Comparison of ENCODE assay signal across 7 mouse cellular contexts in genomic region chrX:48624054-48624420, GRCm38 (mm10). TPM values are rescaled to one million over a fixed set of nuclear protein-coding genes. Genes with fewer than 3 reads are reported as not detected.
DNase-seq lines count a peak whose midpoint lies in the region; ATAC-seq and TF ChIP-seq lines count a peak whose summit lies in the region.

No protein-coding gene starts in this region.

- H3K4me2 ChIP-seq in lung, embryonic 16.5 days (ENCODE audit: low read depth, low read length), result peak overlapping the region; percentile 68
- peak overlapping the region; percentile 57 for H3K4me2 ChIP-seq in limb, embryonic 12.5 days

- TF ChIP-seq POLR2A in small intestine, adult 2 months (IDR thresholded peaks at IDR 0.05; ENCODE audit: low read depth, low read length), result no peak

- no peaks in the 10 kb centered on the region for H3K36me3 ChIP-seq in lung, embryonic 16.5 days (ENCODE audit: control insufficient read depth, insufficient read depth, low read length)
- no peaks in the 10 kb centered on the region for H3K36me3 ChIP-seq in erythroblast, embryonic 14.5 days (ENCODE audit: control insufficient read depth)
- H3K36me3 ChIP-seq in limb, embryonic 12.5 days, result no peaks in the 10 kb centered on the region
- no peaks in the 10 kb centered on the region for H3K36me3 ChIP-seq in small intestine, adult 2 months (ENCODE audit: control insufficient read depth, insufficient read depth, low read length)

- peak overlapping the region; percentile 62 for H3K4me3 ChIP-seq in lung, embryonic 16.5 days (ENCODE audit: low read length)
- peak overlapping the region; percentile 85 for H3K4me3 ChIP-seq in erythroblast, embryonic 14.5 days (replicated peaks)
- H3K4me3 ChIP-seq in limb, embryonic 12.5 days (replicated peaks), result peak overlapping the region; percentile 56
- H3K4me3 ChIP-seq in small intestine, adult 2 months (ENCODE audit: low read depth, low read length), result peak overlapping the region; percentile 93

- no peaks in the 10 kb centered on the region for H3K4me1 ChIP-seq in lung, embryonic 16.5 days (replicated peaks; ENCODE audit: control insufficient read depth, insufficient read depth, low read length)
- H3K4me1 ChIP-seq in erythroblast, embryonic 14.5 days (ENCODE audit: control insufficient read depth), result peaks cover 13% of the 10 kb centered on the region
- no peaks in the 10 kb centered on the region for H3K4me1 ChIP-seq in limb, embryonic 12.5 days (replicated peaks)
- no peaks in the 10 kb centered on the region for H3K4me1 ChIP-seq in small intestine, adult 2 months (ENCODE audit: control insufficient read depth, insufficient read depth, insufficient read length, low read length)

- DNase-seq in lung, postnatal 25 days (ENCODE audit: low spot score), result no peak
- no peak for DNase-seq in layer of hippocampus, postnatal 25 days (ENCODE audit: extremely low spot score in 1 of 2, low spot score in 1 of 2)
- no peak for DNase-seq in right cerebral cortex, postnatal 25 days

- H3K27me3 ChIP-seq in lung, embryonic 16.5 days (ENCODE audit: control insufficient read depth, insufficient read depth, low read depth, low read length), result no peaks in the 10 kb centered on the region
- H3K27me3 ChIP-seq in erythroblast, embryonic 14.5 days (ENCODE audit: control insufficient read depth), result no peaks in the 10 kb centered on the region
- no peaks in the 10 kb centered on the region for H3K27me3 ChIP-seq in limb, embryonic 12.5 days
- H3K27me3 ChIP-seq in small intestine, adult 2 months (ENCODE audit: control insufficient read depth, insufficient read depth, low read length), result no peaks in the 10 kb centered on the region

- peak overlapping the region; percentile 87; the same call in 1 of the 2 replicates for H3K27ac ChIP-seq in lung, embryonic 16.5 days (ENCODE audit: low read length)
- H3K27ac ChIP-seq in limb, embryonic 12.5 days, result peak overlapping the region; percentile 80; the same call in 1 of the 2 replicates
- no peak overlapping the region for H3K27ac ChIP-seq in small intestine, adult 2 months (ENCODE audit: insufficient read depth, low read depth, low read length)

- no peak for TF ChIP-seq CTCF in small intestine, adult 2 months (IDR thresholded peaks at IDR 0.05; ENCODE audit: extremely low read depth, insufficient read length, insufficient replicate concordance, low read depth, low read length)

- no peak for ATAC-seq in lung, embryonic 16.5 days (ENCODE audit: low read depth)
- peak; percentile 7; the same call in 1 of the 2 replicates for ATAC-seq in limb, embryonic 12.5 days (ENCODE audit: insufficient number of reproducible peaks, insufficient read depth, low FRiP score, low TSS enrichment, low read depth)

- no peaks in the 10 kb centered on the region for H3K9me3 ChIP-seq in lung, embryonic 16.5 days (ENCODE audit: control insufficient read depth, low read length)
- peaks cover 3% of the 10 kb centered on the region; the same call in 1 of the 2 replicates for H3K9me3 ChIP-seq in erythroblast, embryonic 14.5 days (ENCODE audit: control insufficient read depth, low read length)
- no peaks in the 10 kb centered on the region for H3K9me3 ChIP-seq in limb, embryonic 12.5 days

- 15% methylated on average over 9 of the region's 9 CpGs for WGBS in lung, embryonic 16.5 days
- WGBS in limb, embryonic 12.5 days, result 30% methylated on average over 9 of the region's 9 CpGs
- 11% methylated on average over 9 of the region's 9 CpGs for WGBS in small intestine, adult 2 months

- peak overlapping the region; percentile 65 for H3K9ac ChIP-seq in lung, embryonic 16.5 days (ENCODE audit: low read length)
- H3K9ac ChIP-seq in limb, embryonic 12.5 days (replicated peaks), result peak overlapping the region; percentile 48

RNA-seq across cellular contexts. Expression of gene Slc25a14, which starts 0.8 kb away (rescaled TPM):
- polyA plus RNA-seq in lung, embryonic 16.5 days (2015; fragmentation: Nextera tagmentation; extraction: Ambion mirVana), result 14.5 and 15.8 TPM in 2 replicates
- 0.02 TPM in 1 of 2 replicates, not detected in the other for polyA plus RNA-seq in erythroblast, embryonic 14.5 days (2012)
- polyA plus RNA-seq in limb, embryonic 12.5 days (2016; fragmentation: Nextera tagmentation; extraction: Ambion mirVana), result 16.6 and 20.1 TPM in 2 replicates
- polyA plus RNA-seq in small intestine, adult 2 months (2012; rRNA removed), result 0.10 and 0.33 TPM in 2 replicates
- total RNA-seq in layer of hippocampus, postnatal 25 days (2021), result 10 to 100 TPM; 50.5 to 54.6 TPM

RNA-seq across cellular contexts. Expression of gene Zfp280c, which starts 29.7 kb away (rescaled TPM):
- polyA plus RNA-seq in lung, embryonic 16.5 days (2015; fragmentation: Nextera tagmentation; extraction: Ambion mirVana), result 9.1 and 9.3 TPM in 2 replicates
- polyA plus RNA-seq in erythroblast, embryonic 14.5 days (2012), result not detected in 2 replicates
- 19.6 and 19.7 TPM in 2 replicates for polyA plus RNA-seq in limb, embryonic 12.5 days (2016; fragmentation: Nextera tagmentation; extraction: Ambion mirVana)
- polyA plus RNA-seq in small intestine, adult 2 months (2012; rRNA removed), result 0.19 and 0.65 TPM in 2 replicates
- 10 to 100 TPM; 18.7 to 25.9 TPM for total RNA-seq in layer of hippocampus, postnatal 25 days (2021)

RNA-seq across cellular contexts. Expression of gene Gpr119, which starts 50.2 kb away (rescaled TPM):
- polyA plus RNA-seq in lung, embryonic 16.5 days (2015; fragmentation: Nextera tagmentation; extraction: Ambion mirVana), result not detected in 2 replicates
- not detected in 2 replicates for polyA plus RNA-seq in erythroblast, embryonic 14.5 days (2012)
- polyA plus RNA-seq in limb, embryonic 12.5 days (2016; fragmentation: Nextera tagmentation; extraction: Ambion mirVana), result not detected in 2 replicates
- polyA plus RNA-seq in small intestine, adult 2 months (2012; rRNA removed), result 0.04 and 0.55 TPM in 2 replicates
- total RNA-seq in layer of hippocampus, postnatal 25 days (2021), result not detected

Comparison
In these comparisons a context has a peak if more than half of its experiments do, and no peak if none do; other contexts are left out.
1. RNA of gene Slc25a14, which starts 0.8 kb away (polyA plus RNA-seq): 16.6 to 20.1 TPM in limb, embryonic 12.5 days and 14.5 to 15.8 TPM in lung, embryonic 16.5 days; 0.10 to 0.33 TPM in small intestine, adult 2 months and 0.02 TPM in erythroblast, embryonic 14.5 days; every median in the first group is over 10 times any median in the second.
2. Peak in every context shown above with its lines, with median percentiles within 50 percentile points of each other: H3K4me3 ChIP-seq.